8 mouse cellular contexts compared by ENCODE assay signal in the genomic region with DNA sequence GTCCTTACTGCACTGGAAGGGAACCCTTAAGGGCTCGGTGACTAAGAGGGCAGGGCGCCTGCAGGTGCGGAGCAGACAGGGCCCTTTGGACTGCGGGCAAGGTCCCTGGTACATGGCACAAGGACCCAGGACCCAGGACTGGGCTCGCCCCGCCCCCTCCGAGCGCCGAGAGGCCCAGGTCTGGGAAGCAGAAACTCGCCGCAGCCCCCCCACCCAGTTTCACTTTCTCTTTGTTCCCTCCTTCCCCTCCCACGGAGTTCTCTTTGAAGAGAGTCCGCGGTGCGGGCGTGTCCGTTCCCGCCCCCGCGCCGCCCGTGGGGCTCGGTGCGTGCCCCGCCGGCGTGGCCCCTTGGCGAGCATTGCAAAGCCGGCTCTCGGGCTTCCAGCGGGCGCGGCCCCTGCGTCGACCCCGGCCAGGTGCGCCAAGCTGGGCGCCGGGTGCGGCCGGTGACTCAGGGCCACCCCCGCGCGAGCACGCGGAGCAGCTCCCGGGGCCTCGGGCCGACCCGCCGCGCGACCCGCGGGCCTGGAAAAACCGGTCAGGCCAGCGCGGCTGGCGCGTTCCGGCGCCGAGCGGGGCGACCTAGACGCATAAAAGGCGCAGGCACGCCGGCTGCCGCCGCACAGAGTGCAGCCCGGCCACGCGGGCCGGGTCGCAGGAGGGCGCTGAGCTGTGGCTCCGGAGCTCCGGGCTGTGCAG. TPM values are rescaled to one million over a fixed set of nuclear protein-coding genes. Genes with fewer than 3 reads are reported as not detected.
DNase-seq lines count a peak whose midpoint lies in the region; ATAC-seq lines count a peak whose summit lies in the region.

No protein-coding gene starts in this region.

- no peaks in the 10 kb centered on the region for H3K9me3 ChIP-seq in forebrain, embryonic 13.5 days (replicated peaks)
- no peaks in the 10 kb centered on the region for H3K9me3 ChIP-seq in hindbrain, embryonic 12.5 days (replicated peaks)
- no peaks in the 10 kb centered on the region for H3K9me3 ChIP-seq in limb, embryonic 13.5 days
- H3K9me3 ChIP-seq in midbrain, embryonic 12.5 days = no peaks in the 10 kb centered on the region
- no peaks in the 10 kb centered on the region for H3K9me3 ChIP-seq in stomach, embryonic 14.5 days (ENCODE audit: control insufficient read depth, low read depth, low read length)

- H3K27me3 ChIP-seq in forebrain, embryonic 13.5 days = peaks cover 42% of the 10 kb centered on the region
- H3K27me3 ChIP-seq in hindbrain, embryonic 12.5 days = peaks cover 64% of the 10 kb centered on the region
- H3K27me3 ChIP-seq in limb, embryonic 13.5 days = peaks cover 56% of the 10 kb centered on the region
- H3K27me3 ChIP-seq in midbrain, embryonic 12.5 days = peaks cover 82% of the 10 kb centered on the region
- H3K27me3 ChIP-seq in stomach, embryonic 14.5 days (ENCODE audit: control insufficient read depth, insufficient read depth, low read length) = 0 out of 2 replicates have a peak, but pooled peaks cover 2% of the 10 kb centered on the region

- H3K4me1 ChIP-seq in forebrain, embryonic 13.5 days = peaks cover 16% of the 10 kb centered on the region
- peaks cover 19% of the 10 kb centered on the region for H3K4me1 ChIP-seq in hindbrain, embryonic 12.5 days
- peaks cover 22% of the 10 kb centered on the region for H3K4me1 ChIP-seq in limb, embryonic 13.5 days
- H3K4me1 ChIP-seq in midbrain, embryonic 12.5 days = peaks cover 13% of the 10 kb centered on the region
- peaks cover 4% of the 10 kb centered on the region; the same call in 1 of the 2 replicates for H3K4me1 ChIP-seq in stomach, embryonic 14.5 days (ENCODE audit: control insufficient read depth, insufficient read depth, low read length)

- no peak overlapping the region for H3K27ac ChIP-seq in forebrain, embryonic 13.5 days
- no peak overlapping the region for H3K27ac ChIP-seq in hindbrain, embryonic 12.5 days
- no peak overlapping the region for H3K27ac ChIP-seq in limb, embryonic 13.5 days
- H3K27ac ChIP-seq in midbrain, embryonic 12.5 days (replicated peaks) = no peak overlapping the region
- H3K27ac ChIP-seq in stomach, embryonic 14.5 days (ENCODE audit: low read length) = peak overlapping the region; percentile 88

- no peaks in the 10 kb centered on the region for H3K36me3 ChIP-seq in forebrain, embryonic 13.5 days (ENCODE audit: poor library complexity, severe bottlenecking)
- no peaks in the 10 kb centered on the region for H3K36me3 ChIP-seq in hindbrain, embryonic 12.5 days
- no peaks in the 10 kb centered on the region for H3K36me3 ChIP-seq in limb, embryonic 13.5 days
- H3K36me3 ChIP-seq in midbrain, embryonic 12.5 days = no peaks in the 10 kb centered on the region
- H3K36me3 ChIP-seq in stomach, embryonic 14.5 days (ENCODE audit: control insufficient read depth, insufficient read depth, low read length) = no peaks in the 10 kb centered on the region

- peak overlapping the region; percentile 90 for H3K4me2 ChIP-seq in forebrain, embryonic 13.5 days
- H3K4me2 ChIP-seq in hindbrain, embryonic 12.5 days (replicated peaks) = peak overlapping the region; percentile 98
- peak overlapping the region; percentile 83 for H3K4me2 ChIP-seq in limb, embryonic 13.5 days (replicated peaks)
- H3K4me2 ChIP-seq in midbrain, embryonic 12.5 days (replicated peaks) = peak overlapping the region; percentile 94
- H3K4me2 ChIP-seq in stomach, embryonic 14.5 days (replicated peaks; ENCODE audit: low read depth, low read length) = peak overlapping the region; percentile 78

- H3K9ac ChIP-seq in forebrain, embryonic 13.5 days = peak overlapping the region; percentile 82
- H3K9ac ChIP-seq in hindbrain, embryonic 12.5 days = peak overlapping the region; percentile 75
- peak overlapping the region; percentile 83 for H3K9ac ChIP-seq in limb, embryonic 13.5 days
- peak overlapping the region; percentile 72 for H3K9ac ChIP-seq in midbrain, embryonic 12.5 days (replicated peaks)
- H3K9ac ChIP-seq in stomach, embryonic 14.5 days (replicated peaks; ENCODE audit: low read depth, low read length) = peak overlapping the region; percentile 43

- WGBS in forebrain, embryonic 13.5 days = under 1% methylated on average over 74 of the region's 79 CpGs
- WGBS in hindbrain, embryonic 12.5 days = under 1% methylated on average over 78 of the region's 79 CpGs
- WGBS in limb, embryonic 13.5 days = under 1% methylated on average over 76 of the region's 79 CpGs
- WGBS in midbrain, embryonic 12.5 days = 2% methylated on average over 54 of the region's 79 CpGs
- WGBS in stomach, embryonic 14.5 days = under 1% methylated on average over 75 of the region's 79 CpGs

- peak overlapping the region; percentile 60 for H3K4me3 ChIP-seq in forebrain, embryonic 13.5 days
- peak overlapping the region; percentile 70 for H3K4me3 ChIP-seq in hindbrain, embryonic 12.5 days
- peak overlapping the region; percentile 77 for H3K4me3 ChIP-seq in limb, embryonic 13.5 days
- peak overlapping the region; percentile 60 for H3K4me3 ChIP-seq in midbrain, embryonic 12.5 days
- H3K4me3 ChIP-seq in stomach, embryonic 14.5 days (ENCODE audit: low read depth, low read length) = peak overlapping the region; percentile 44

- DNase-seq in spleen, adult 18-20 months = peak; percentile 32 to 69
- DNase-seq in spleen, adult 12 weeks (ENCODE audit: low spot score) = no peak
- DNase-seq in layer of hippocampus, adult 11-12 months (ENCODE audit: low spot score) = no peak

- peak; percentile 82 for ATAC-seq in forebrain, embryonic 13.5 days
- peak; percentile 75 for ATAC-seq in hindbrain, embryonic 12.5 days (ENCODE audit: low FRiP score)
- ATAC-seq in limb, embryonic 13.5 days (ENCODE audit: low FRiP score, low read depth) = peak; percentile 66
- peak; percentile 69 for ATAC-seq in midbrain, embryonic 12.5 days (ENCODE audit: low FRiP score, low read depth)
- ATAC-seq in stomach, embryonic 14.5 days (ENCODE audit: insufficient number of reproducible peaks, insufficient read depth, low FRiP score, low read depth) = peak; percentile 82

RNA-seq across cellular contexts. Expression of gene Kif26a, which starts 15.7 kb away (rescaled TPM):
- polyA plus RNA-seq in forebrain, embryonic 13.5 days (2015; fragmentation: Nextera tagmentation; extraction: Ambion mirVana) = 10.9 and 14.4 TPM in 2 replicates
- 5.0 and 5.1 TPM in 2 replicates for polyA plus RNA-seq in hindbrain, embryonic 12.5 days (2016; fragmentation: Nextera tagmentation; extraction: Ambion mirVana)
- polyA plus RNA-seq in limb, embryonic 13.5 days (2015; fragmentation: Nextera tagmentation; extraction: Ambion mirVana) = 5.7 and 6.4 TPM in 2 replicates
- polyA plus RNA-seq in midbrain, embryonic 12.5 days (2016; fragmentation: Nextera tagmentation; extraction: Ambion mirVana) = 10.0 and 10.1 TPM in 2 replicates
- 2.9 and 3.0 TPM in 2 replicates for polyA plus RNA-seq in stomach, embryonic 14.5 days (2014; fragmentation: Nextera tagmentation; extraction: Ambion mirVana)

RNA-seq across cellular contexts. Expression of gene Aspg, which starts 23.8 kb away (rescaled TPM):
- 0.08 and 0.15 TPM in 2 replicates for polyA plus RNA-seq in forebrain, embryonic 13.5 days (2015; fragmentation: Nextera tagmentation; extraction: Ambion mirVana)
- 0.66 and 1.2 TPM in 2 replicates for polyA plus RNA-seq in hindbrain, embryonic 12.5 days (2016; fragmentation: Nextera tagmentation; extraction: Ambion mirVana)
- polyA plus RNA-seq in limb, embryonic 13.5 days (2015; fragmentation: Nextera tagmentation; extraction: Ambion mirVana) = 1.5 and 2.1 TPM in 2 replicates
- 0.51 and 0.56 TPM in 2 replicates for polyA plus RNA-seq in midbrain, embryonic 12.5 days (2016; fragmentation: Nextera tagmentation; extraction: Ambion mirVana)
- 1.7 TPM in 2 replicates for polyA plus RNA-seq in stomach, embryonic 14.5 days (2014; fragmentation: Nextera tagmentation; extraction: Ambion mirVana)

Comparison
In these comparisons a context has a peak if more than half of its experiments do, and no peak if none do; other contexts are left out.
1. DNase-seq: peak in spleen, adult 18-20 months (2 of 2); none in spleen, adult 12 weeks (single experiment) and layer of hippocampus, adult 11-12 months (single experiment).
2. Peak in every context shown above with its lines, with median percentiles within 50 percentile points of each other: ATAC-seq, H3K4me2 ChIP-seq, H3K4me3 ChIP-seq and H3K9ac ChIP-seq.